Mouse (Mus musculus) layer of hippocampus, adult 9-10 months (tissue): ENCODE data around the gene Ncan.

Experiments
- DNase-seq: peaks from one replicate; pipeline ENCODE4 v3.0.0; 2022; ENCODE audit warnings: low spot score

Ncan gene

GRCm38 (mm10) chr8:70120667-70121066, at the start of gene Ncan:
TSS of gene Ncan (minus strand) at chr8:70120873.
- no peak for DNase-seq

DNA sequence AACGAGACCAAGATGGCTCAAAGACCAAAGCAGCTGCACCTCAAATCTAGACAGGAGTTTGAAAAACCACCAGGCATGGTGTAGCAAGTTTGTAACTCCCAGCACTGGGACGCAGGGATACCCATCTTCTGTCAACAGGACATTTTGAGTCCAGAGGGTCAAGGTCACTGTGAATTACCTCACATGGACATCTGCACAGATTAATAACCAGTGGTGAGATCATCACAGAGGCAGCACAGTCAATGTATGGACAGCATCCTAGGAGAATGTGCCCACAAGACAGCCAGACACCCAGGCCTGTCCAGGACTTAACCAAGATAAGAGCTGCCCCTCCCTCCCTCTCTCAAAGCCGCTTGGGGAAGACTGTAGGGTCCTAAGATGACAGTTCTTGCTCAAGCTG, 49.4 kb upstream of the Ncan start:
- no peak for DNase-seq

DNA sequence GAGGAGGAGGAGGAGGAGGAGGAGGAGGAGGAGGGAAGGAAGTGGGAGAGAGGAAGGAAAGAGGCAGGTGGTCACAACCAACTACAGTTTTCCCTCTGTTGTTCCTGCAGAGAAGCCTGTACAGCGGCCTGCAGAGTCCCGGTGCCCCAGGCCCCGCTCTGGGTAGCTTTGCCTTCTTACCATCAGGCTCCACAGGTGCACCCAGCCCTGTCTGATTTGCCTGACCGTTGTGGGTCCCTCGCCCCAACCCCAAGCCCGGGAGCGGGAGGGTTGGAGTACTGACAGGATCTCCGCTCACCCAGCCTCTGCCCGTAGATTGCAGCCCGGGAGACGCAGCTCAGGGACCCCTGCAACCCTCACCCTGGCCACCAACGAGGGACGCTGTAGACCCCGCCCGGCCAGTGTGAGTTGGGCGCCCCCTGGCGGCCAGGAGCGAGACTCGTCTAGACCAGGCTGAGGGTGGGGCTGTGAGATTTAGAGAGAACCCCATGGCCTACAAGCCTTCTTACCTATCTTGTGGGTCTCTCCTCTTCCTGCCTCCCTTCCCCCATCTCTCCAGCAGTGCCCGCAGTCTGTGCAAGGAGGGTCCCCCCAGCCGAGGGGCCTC, 45.9 kb upstream of the Ncan start:
- DNase-seq = peak; percentile 29

- DNase-seq = no peak
Observed at GRCm38 (mm10) chr8:70163316-70163715, 42.6 kb upstream of the Ncan start.

GRCm38 (mm10) chr8:70160015-70160414, 39.3 kb upstream of the Ncan start:
- no peak for DNase-seq

GRCm38 (mm10) chr8:70159211-70159610, 38.5 kb upstream of the Ncan start:
- DNase-seq = no peak

GRCm38 (mm10) chr8:70158069-70158853, 37.6 kb upstream of the Ncan start:
- no peak for DNase-seq

- no peak for DNase-seq
Observed at GRCm38 (mm10) chr8:70157240-70157800, 36.6 kb upstream of the Ncan start.

- DNase-seq = no peak
Observed at GRCm38 (mm10) chr8:70152537-70153257, 32.0 kb upstream of the Ncan start.

GRCm38 (mm10) chr8:70150158-70150557, 29.5 kb upstream of the Ncan start:
- no peak for DNase-seq

DNA sequence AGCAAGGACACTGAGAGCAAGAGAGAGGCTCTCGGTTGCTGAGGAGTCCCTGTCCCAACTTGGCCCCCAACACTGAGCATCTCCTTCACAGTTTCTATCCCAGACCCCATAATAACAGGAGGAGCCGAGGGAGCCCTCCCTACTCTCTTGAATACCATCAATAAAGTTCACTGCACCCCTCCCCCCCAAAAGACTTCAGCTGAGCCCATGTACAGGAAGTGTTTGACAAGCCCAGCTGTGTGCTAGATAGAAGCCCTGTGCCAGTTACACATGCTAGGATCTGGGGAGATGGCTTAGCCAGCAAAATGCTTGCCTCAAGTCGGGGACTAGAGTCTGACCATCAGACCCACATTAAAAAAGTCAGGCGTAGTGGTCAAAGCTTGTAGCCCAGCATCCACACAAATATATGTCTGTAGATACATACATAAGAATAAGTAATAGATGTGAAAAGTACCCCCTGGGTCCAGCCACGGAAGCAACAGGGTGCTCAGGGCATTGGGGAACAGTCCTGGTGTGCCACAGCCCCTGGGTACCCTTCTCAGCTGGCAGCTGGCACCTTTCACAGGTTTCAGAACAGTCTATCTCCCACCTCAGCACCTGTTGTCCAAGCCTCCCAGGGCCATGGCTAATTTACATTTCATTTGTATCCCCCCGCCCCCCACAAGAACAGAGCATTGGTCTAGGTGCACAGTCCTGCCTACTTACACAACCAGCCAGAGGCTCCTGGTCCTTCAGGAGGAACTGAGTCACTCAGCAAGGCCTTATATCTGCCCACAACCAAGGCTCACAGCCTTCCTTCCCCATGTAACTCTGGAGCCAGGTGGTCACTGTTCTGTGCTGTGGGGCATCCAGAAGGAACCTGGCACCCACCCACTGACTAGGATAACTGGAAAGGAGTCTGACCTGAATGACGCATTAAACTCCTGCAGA, 27.3 kb upstream of the Ncan start:
- DNase-seq = no peak

GRCm38 (mm10) chr8:70139981-70140380, 19.3 kb upstream of the Ncan start:
- no peak for DNase-seq

GRCm38 (mm10) chr8:70139026-70139857, 18.6 kb upstream of the Ncan start, which contains the start of the genes Rfxank, Borcs8 and Mef2b:
TSS of gene Rfxank (minus strand) at chr8:70139154.
TSS of gene Borcs8 (plus strand) at chr8:70139499.
TSS of gene Mef2b (plus strand) at chr8:70139711.
- DNase-seq = peak; percentile 97

- no peak for DNase-seq
Observed at GRCm38 (mm10) chr8:70137890-70138289, 17.2 kb upstream of the Ncan start.

- DNase-seq = no peak
Observed at GRCm38 (mm10) chr8:70136591-70136990, 15.9 kb upstream of the Ncan start.

- no peak for DNase-seq
Observed at GRCm38 (mm10) chr8:70134931-70135330, 14.3 kb upstream of the Ncan start.

GRCm38 (mm10) chr8:70134086-70134485, 13.4 kb upstream of the Ncan start:
- no peak for DNase-seq

DNA sequence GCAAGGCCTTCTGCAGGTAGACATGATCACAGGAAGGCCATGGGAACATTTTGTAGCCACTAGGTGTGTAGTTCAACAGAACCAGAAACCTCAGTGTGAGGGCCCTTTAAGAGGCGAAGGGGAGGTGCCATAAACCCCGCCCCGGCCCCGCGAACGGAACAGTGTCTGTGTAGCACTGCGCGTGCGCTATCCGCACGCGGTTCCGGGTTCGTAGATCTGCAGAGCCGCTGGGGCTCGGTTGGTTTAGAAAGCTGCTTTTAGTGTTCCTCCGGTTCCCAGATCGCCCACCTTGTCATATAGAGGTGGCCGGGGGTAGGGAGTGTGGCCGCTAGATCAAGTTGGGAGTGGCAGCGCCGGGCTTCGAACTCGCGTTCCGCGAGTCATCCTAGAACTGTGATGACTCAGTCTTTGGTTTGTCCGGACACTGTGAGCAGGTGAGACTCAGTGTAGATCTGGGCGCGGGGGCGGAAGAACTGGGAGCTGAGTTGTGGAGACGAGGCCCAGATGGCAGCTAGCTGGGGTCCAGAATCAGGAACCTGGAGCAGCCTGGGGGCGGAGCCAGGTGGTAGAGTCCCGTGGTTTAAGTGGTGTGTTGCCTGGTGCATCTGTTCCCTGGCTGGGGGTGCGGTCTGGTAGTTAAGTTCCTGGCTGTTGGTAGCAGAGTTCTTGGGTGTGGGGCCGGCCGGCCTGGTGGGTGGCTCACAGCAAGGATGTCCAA, 10.7 kb upstream of the Ncan start, which contains the start of gene Nr2c2ap:
Gene Nr2c2ap (plus strand): TSS at position 168 of the 718 bp plus-strand sequence.
- no peak for DNase-seq

DNA sequence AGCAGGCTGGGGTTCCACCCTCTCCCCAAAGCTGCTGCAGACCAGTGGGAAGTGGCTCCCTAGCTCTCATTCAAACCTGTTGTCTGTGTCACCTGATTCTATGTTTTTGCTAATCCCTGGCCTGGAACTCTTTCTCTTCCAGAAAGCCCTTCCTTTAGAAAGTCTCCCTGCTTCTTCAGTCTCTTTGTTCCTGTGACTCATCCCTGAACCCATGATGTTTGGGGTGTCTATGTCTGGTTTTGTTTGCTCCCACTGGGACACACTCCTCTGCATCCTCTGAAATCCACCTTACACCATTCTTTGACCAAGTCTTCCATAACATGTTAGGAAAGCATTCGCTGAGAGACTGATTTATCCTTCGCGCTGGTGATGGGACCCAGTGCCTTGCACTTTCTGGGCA, 9.4 kb upstream of the Ncan start:
- no peak for DNase-seq
